Mouse (Mus musculus) testis, adult 2 months (tissue): ENCODE measurements around the gene Btg2. TPM values are rescaled to one million over a fixed set of nuclear protein-coding genes. Genes with fewer than 3 reads are reported as not detected.

ENCODE experiments used
- H3K27ac ChIP-seq: fragments of 200-500 bp; 2 replicates; pipeline ENCODE4 v1.5.1; 2012; ENCODE audit warnings: low read depth, low read length; ENCODE audit not compliant: control insufficient read depth, insufficient read depth
- H3K27me3 ChIP-seq: fragments of 200-500 bp; 2 replicates; pipeline ENCODE4 v1.6.1; 2012; ENCODE audit warnings: mild to moderate bottlenecking, low read length, moderate library complexity; ENCODE audit not compliant: control insufficient read depth, insufficient read depth
- H3K36me3 ChIP-seq: fragments of 200-500 bp; 2 replicates; pipeline ENCODE4 v1.6.1; 2012; ENCODE audit warnings: mild to moderate bottlenecking, low read length; ENCODE audit not compliant: control insufficient read depth, insufficient read depth
- H3K4me1 ChIP-seq: fragments of 200-500 bp; 2 replicates; pipeline ENCODE4 v1.6.1; 2012; ENCODE audit warnings: low read length; ENCODE audit not compliant: control insufficient read depth, insufficient read depth
- H3K4me3 ChIP-seq: fragments of 200-500 bp; 2 replicates; pipeline ENCODE4 v1.5.1; 2012; ENCODE audit warnings: low read depth, mild to moderate bottlenecking, low read length, moderate library complexity, mixed read lengths; ENCODE audit not compliant: control insufficient read depth
- CTCF ChIP-seq: fragments of 200-500 bp; IDR thresholded peaks from 2 replicates; pipeline ENCODE4 v1.5.1; 2012; ENCODE audit warnings: low read depth, mild to moderate bottlenecking, inconsistent platforms, low read length, moderate library complexity; ENCODE audit not compliant: control insufficient read depth, insufficient read depth, insufficient replicate concordance
- POLR2A ChIP-seq: fragments of 200-500 bp; IDR thresholded peaks from 2 replicates; pipeline ENCODE4 v1.6.1; 2012; ENCODE audit warnings: low read depth, mild to moderate bottlenecking, inconsistent platforms, low read length, moderate library complexity; ENCODE audit not compliant: control insufficient read depth
- polyA plus RNA-seq: library from polyadenylated mRNA; depleted of rRNA; stranded (reverse); fragments of >200 nt; gene quantifications from 2 replicates; pipeline ENCODE4 v1.2.3, GENCODE M21; 2012

Btg2 gene
- polyA plus RNA-seq, 1 experiment = 2.9 TPM

DNA sequence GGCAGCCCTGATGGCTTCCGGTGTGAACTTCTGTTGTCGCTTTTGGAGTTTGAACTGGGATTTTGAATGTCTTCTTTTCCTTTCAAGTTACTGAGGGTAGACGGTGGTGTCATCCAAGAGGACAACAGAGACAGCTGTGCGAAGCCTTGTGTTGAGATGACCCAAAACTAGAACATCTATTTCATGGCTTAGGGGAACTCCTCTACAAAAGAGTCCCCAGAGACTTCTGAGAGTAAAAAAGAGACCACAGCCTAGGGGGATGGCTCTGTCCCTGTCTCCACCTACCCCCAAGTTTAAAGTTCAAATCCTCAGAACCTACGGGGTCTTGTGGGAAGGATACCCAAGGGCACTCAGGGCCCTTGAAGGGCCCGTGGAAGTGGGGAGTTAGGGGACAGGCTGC lies 34.1 kb downstream of the Btg2 start:
- H3K4me3 ChIP-seq = no peak overlapping the region
- H3K36me3 ChIP-seq = no peaks in the 10 kb centered on the region
- H3K27ac ChIP-seq = no peak overlapping the region
- H3K4me1 ChIP-seq = peaks cover 2% of the 10 kb centered on the region; the same call in 1 of the 2 replicates
- H3K27me3 ChIP-seq = no peaks in the 10 kb centered on the region
- TF ChIP-seq CTCF (no peak), POLR2A (no peak)

DNA sequence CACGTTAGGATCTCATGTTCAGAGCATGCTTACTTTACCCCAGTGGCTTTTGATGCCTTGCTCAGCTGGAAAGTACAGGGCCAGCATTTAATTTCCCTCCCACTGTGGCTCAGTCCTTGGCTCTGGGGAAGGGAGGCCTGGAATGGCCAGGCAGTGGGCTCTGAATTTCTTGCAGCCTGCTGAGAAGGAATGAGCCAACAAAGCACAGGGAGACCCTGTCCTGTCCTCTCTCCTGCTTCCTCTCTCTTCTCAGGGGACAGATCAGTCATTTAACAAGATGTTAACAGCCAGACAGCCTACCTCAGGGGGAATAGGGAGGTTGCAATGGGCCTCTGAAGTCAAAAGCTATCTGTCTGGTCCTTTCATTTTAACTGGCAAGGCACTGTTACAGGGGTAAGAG lies 36.6 kb downstream of the Btg2 start:
- Histone ChIP-seq H3K27me3 (no peaks in the 10 kb centered on the region), H3K4me1 (peaks cover 2% of the 10 kb centered on the region; the same call in 1 of the 2 replicates), H3K4me3 (no peak overlapping the region), H3K27ac (peak overlapping the region; percentile 19; the same call in 1 of the 2 replicates), H3K36me3 (no peaks in the 10 kb centered on the region)
- no peak for TF ChIP-seq POLR2A
- TF ChIP-seq CTCF = no peak

DNA sequence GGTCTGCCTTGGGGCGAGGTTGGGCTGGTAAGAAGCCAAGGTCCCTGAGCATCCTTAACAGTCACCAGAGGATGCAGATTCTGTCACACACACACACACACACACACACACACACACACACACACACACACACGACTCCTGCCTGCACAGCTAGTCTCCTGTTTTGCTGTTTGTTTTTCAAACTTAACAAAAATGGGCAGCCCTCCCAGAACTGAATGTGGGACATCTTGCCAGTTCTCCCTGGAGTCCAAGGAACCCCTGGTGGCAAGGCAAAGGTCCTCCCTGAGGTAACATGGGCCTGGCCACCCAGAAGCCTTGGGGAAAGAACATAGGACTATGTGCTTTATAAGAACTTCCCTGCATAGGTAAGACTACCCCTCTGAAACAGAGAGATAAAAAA lies 37.0 kb downstream of the Btg2 start:
- no peak for TF ChIP-seq POLR2A
- no peak for TF ChIP-seq CTCF
- H3K4me1 ChIP-seq = peaks cover 2% of the 10 kb centered on the region; the same call in 1 of the 2 replicates
- H3K27me3 ChIP-seq = no peaks in the 10 kb centered on the region
- H3K4me3 ChIP-seq = no peak overlapping the region
- H3K27ac ChIP-seq = peak overlapping the region; percentile 19; the same call in 1 of the 2 replicates
- H3K36me3 ChIP-seq = no peaks in the 10 kb centered on the region

DNA sequence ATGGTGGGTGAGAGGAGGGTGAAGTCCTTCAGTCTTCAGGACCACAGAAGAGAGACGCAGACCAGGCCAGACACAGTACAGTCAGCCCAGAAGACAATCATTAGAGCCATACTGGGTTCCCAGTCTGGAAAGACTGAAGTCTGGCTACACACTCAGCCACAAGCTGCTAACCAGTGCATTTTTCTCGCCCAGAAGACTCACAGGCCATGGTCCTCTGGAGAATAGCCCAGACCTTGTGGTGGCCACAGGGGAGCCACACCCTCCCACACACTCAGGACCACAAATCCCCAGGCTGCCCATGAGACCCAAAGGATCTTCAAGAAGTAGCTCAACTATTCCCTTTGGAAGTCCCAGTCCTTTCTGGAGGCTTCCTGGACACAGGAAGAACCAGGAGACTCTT lies 39.6 kb downstream of the Btg2 start:
- Histone ChIP-seq H3K36me3 (no peaks in the 10 kb centered on the region), H3K27me3 (no peaks in the 10 kb centered on the region), H3K4me3 (no peak overlapping the region), H3K4me1 (no peaks in the 10 kb centered on the region), H3K27ac (no peak overlapping the region)
- TF ChIP-seq CTCF (no peak), POLR2A (no peak)

DNA sequence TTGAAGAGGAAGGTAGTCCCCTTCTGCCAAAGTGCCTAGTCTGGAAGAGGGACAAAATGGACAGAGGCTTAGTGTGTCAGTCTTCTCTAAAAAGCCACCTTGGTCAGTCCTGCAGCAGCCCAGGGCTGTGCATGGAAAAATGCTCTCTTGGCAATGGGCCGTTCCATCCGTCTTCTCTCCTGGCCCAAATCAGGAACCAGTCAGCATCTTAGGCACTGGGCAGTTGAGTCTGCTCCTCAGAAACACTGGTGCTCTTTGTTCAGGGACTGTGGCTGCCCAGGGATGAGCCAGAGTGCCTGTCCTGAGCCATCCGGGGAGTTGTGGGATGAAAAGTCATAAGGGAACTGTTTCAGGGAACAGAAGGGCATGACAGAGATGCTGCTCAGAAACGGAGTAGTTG lies 40.6 kb downstream of the Btg2 start:
- Histone ChIP-seq H3K27ac (no peak overlapping the region), H3K27me3 (no peaks in the 10 kb centered on the region), H3K36me3 (no peaks in the 10 kb centered on the region), H3K4me1 (no peaks in the 10 kb centered on the region), H3K4me3 (no peak overlapping the region)
- TF ChIP-seq POLR2A (no peak), CTCF (no peak)

DNA sequence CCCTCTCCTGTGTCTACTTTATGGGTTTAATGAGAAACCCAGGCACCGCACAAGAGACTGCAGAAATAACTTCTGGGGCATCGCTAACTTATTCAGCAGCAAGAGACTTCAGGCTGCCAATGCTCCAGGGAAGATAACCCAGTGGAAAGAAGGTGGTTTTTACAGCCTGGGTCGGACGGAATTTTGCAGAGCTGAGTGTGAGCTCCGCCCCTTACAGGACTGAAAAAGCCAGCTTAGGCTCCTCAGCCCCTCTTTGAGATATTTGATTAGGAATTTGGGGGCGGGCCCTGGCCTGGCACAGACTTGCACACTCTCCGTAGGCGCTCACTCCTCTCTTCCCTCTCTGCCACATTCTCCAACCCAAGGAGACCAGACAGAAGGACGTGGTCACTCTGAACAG lies 41.7 kb downstream of the Btg2 start, which contains the start of gene Fmod:
Gene Fmod, plus strand, starts transcription at position 83 of the 400 bp plus-strand sequence.
- H3K27me3 ChIP-seq = no peaks in the 10 kb centered on the region
- H3K4me3 ChIP-seq = no peak within 1 kb of the TSS
- TF ChIP-seq POLR2A (no peak), CTCF (no peak)
- no peaks in the 10 kb centered on the region for H3K4me1 ChIP-seq
- no peaks in the 10 kb centered on the region for H3K36me3 ChIP-seq
- H3K27ac ChIP-seq = no peak within 1 kb of the TSS

DNA sequence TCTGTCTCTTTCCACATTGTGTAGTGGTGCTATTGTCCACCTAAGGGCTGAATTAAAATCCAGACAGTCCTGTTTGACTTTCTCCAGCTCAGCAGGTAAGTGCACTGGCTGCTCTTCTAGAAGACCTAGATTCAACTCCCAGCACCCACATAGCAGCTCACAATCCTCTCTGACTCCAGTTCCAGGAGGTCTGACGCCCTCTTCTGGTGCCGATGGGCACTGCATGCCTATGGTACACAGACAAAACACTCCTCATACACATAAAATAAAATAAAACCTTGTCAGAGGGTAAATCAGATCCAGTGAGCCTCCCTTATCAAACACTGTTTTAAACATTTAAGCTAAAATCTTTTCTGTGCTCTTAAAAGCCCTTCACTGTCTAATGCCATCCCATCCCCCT lies 42.4 kb downstream of the Btg2 start:
- H3K36me3 ChIP-seq = no peaks in the 10 kb centered on the region
- H3K27ac ChIP-seq = no peak overlapping the region
- H3K27me3 ChIP-seq = no peaks in the 10 kb centered on the region
- TF ChIP-seq CTCF (peak; percentile 67; the same call in 1 of the 2 replicates), POLR2A (no peak)
- no peak overlapping the region for H3K4me3 ChIP-seq
- no peaks in the 10 kb centered on the region for H3K4me1 ChIP-seq

DNA sequence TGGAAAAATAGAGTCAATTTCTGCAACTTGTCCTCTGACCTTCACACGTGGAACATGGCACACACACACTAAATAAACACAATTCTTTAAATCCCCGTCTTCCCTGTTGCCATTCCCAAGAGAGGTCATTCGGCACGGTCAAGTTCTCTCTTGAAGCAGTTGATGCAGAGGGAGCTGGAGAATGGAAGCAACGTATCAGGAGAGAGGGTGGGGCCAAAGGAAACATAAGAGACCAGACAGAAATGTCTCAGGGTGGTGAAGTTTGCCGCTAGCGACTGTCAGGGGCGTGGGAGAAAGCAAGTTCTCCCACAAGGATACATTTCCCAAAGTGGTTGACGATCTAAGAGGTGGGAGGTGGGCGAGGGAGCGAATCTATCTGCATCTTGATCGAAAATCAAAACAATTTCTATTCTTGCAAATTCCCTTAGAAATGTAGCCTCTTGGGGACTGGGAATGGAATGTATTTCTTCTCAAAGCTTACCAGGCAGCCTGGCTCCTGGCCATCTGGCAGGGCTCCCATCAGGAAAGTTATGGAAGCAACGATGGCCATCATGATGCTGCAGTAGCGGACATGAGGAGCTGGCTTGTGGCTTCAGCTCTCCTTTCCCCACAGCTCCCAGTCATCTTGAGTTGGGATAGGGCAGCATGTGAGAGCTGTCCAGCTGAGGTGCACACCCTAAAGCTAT lies 50.6 kb downstream of the Btg2 start:
- no peaks in the 10 kb centered on the region for H3K27me3 ChIP-seq
- no peaks in the 10 kb centered on the region for H3K36me3 ChIP-seq
- no peak for TF ChIP-seq CTCF
- TF ChIP-seq POLR2A = no peak
- no peak overlapping the region for H3K27ac ChIP-seq
- no peak overlapping the region for H3K4me3 ChIP-seq
- no peaks in the 10 kb centered on the region for H3K4me1 ChIP-seq
